Mouse (Mus musculus) mesoderm, embryonic 11.5 days (tissue): ENCODE data around the gene Arpc2.
"Not testable (repeated sequence)": the region's sequence is repeated elsewhere in the genome, so short reads cannot be mapped to it uniquely, and the experiment has no call there.

Experiments used
- DNase-seq: peaks from one replicate; pipeline ENCODE4 v3.0.0-alpha.2; 2012; ENCODE audit warnings: low read depth, low spot score

Gene Arpc2

GRCm38 (mm10) chr1:74283686-74284463 is 48.0 kb downstream of the Arpc2 start:
- DNase-seq, result peak; percentile 53

GRCm38 (mm10) chr1:74284543-74285160 is 48.8 kb downstream of the Arpc2 start, which contains the start of the genes Aamp and Pnkd:
Gene Aamp (minus strand): TSS chr1:74284738.
Gene Pnkd (plus strand): TSS chr1:74284930.
- DNase-seq, result peak; percentile 100

GRCm38 (mm10) chr1:74285212-74286010 is 49.5 kb downstream of the Arpc2 start:
- DNase-seq, result no peak

GRCm38 (mm10) chr1:74286869-74287607 is 51.2 kb downstream of the Arpc2 start:
- DNase-seq, result not testable (repeated sequence)

GRCm38 (mm10) chr1:74288327-74288726 is 52.4 kb downstream of the Arpc2 start:
- no peak for DNase-seq

- no peak for DNase-seq
Measured at GRCm38 (mm10) chr1:74289248-74289647, 53.4 kb downstream of the Arpc2 start.

- no peak for DNase-seq
Measured at GRCm38 (mm10) chr1:74289740-74290139, 53.9 kb downstream of the Arpc2 start.

GRCm38 (mm10) chr1:74290141-74290540 is 54.3 kb downstream of the Arpc2 start:
- DNase-seq, result no peak

GRCm38 (mm10) chr1:74292331-74293020 is 56.6 kb downstream of the Arpc2 start:
- DNase-seq, result no peak

- no peak for DNase-seq
Measured at GRCm38 (mm10) chr1:74293306-74293960, 57.5 kb downstream of the Arpc2 start.

GRCm38 (mm10) chr1:74294090-74294643 is 58.3 kb downstream of the Arpc2 start:
- no peak for DNase-seq

GRCm38 (mm10) chr1:74294733-74295455 is 59.0 kb downstream of the Arpc2 start:
- no peak for DNase-seq

GRCm38 (mm10) chr1:74295456-74296171 is 59.7 kb downstream of the Arpc2 start:
- peak; percentile 66 for DNase-seq

- no peak for DNase-seq
Measured at GRCm38 (mm10) chr1:74296477-74296876, 60.6 kb downstream of the Arpc2 start.

GRCm38 (mm10) chr1:74297269-74297668 is 61.4 kb downstream of the Arpc2 start:
- no peak for DNase-seq

GRCm38 (mm10) chr1:74298157-74298750 is 62.4 kb downstream of the Arpc2 start:
- DNase-seq, result no peak

- no peak for DNase-seq
Measured at GRCm38 (mm10) chr1:74298996-74299395, 63.1 kb downstream of the Arpc2 start.
